Mouse (Mus musculus) megakaryocyte, embryonic 14.5 days (primary cell): ENCODE results near the gene Cd300ld. TPM values are rescaled to one million over a fixed set of nuclear protein-coding genes. Genes with fewer than 3 reads are reported as not detected.

ENCODE experiments used
- H3K27me3 ChIP-seq: replicated peaks from 2 replicates; pipeline ENCODE3; 2012; ENCODE audit warnings: inconsistent platforms
- H3K36me3 ChIP-seq: replicated peaks from 2 replicates; pipeline ENCODE3; 2012; ENCODE audit warnings: low read length, inconsistent platforms, mixed read lengths
- H3K4me1 ChIP-seq: 2 replicates; pipeline ENCODE4 v1.6.1; 2012; ENCODE audit warnings: inconsistent platforms
- H3K4me3 ChIP-seq: replicated peaks from 2 replicates; pipeline ENCODE3; 2012; ENCODE audit warnings: moderate library complexity, mild to moderate bottlenecking, inconsistent platforms
- H3K9me3 ChIP-seq: 2 replicates; pipeline ENCODE4 v1.6.1; 2012; ENCODE audit warnings: inconsistent platforms
- FLI1 ChIP-seq: IDR thresholded peaks from 2 replicates; pipeline ENCODE4 v1.6.1; 2012; ENCODE audit warnings: low read length, inconsistent platforms, mixed read lengths
- GATA1 ChIP-seq: IDR thresholded peaks from 3 replicates; pipeline ENCODE4 v1.6.1; 2012; ENCODE audit warnings: mixed read lengths, low read length, inconsistent platforms, borderline replicate concordance
- polyA plus RNA-seq: library from polyadenylated mRNA; stranded (reverse); fragments of >175 nt; gene quantifications from 2 replicates; pipeline ENCODE4 v1.2.3, GENCODE M21; 2012; ENCODE audit warnings: low replicate concordance; ENCODE audit not compliant: insufficient read depth

The Cd300ld gene
- polyA plus RNA-seq, 1 experiment: not detected

- Histone ChIP-seq H3K36me3 (no peaks in the 10 kb centered on the region), H3K27me3 (peaks cover 25% of the 10 kb centered on the region), H3K9me3 (no peaks in the 10 kb centered on the region), H3K4me1 (peaks cover 66% of the 10 kb centered on the region), H3K4me3 (no peak overlapping the region)
- TF ChIP-seq GATA1 (no peak), FLI1 (no peak)
Measured at GRCm38 (mm10) chr11:114960369-114960768, 29.4 kb downstream of the Cd300ld start.

GRCm38 (mm10) chr11:114934144-114934543, 55.6 kb downstream of the Cd300ld start, which contains the start of gene Cd300lb:
Cd300lb (minus strand) TSS chr11:114934386.
- Histone ChIP-seq H3K36me3 (no peaks in the 10 kb centered on the region), H3K4me3 (peak within 1 kb of the TSS; percentile 88), H3K4me1 (peaks cover 63% of the 10 kb centered on the region), H3K27me3 (peaks cover 11% of the 10 kb centered on the region), H3K9me3 (peaks cover 3% of the 10 kb centered on the region)
- TF ChIP-seq FLI1 (no peak), GATA1 (no peak)

GRCm38 (mm10) chr11:114933591-114933990, 56.1 kb downstream of the Cd300ld start:
- Histone ChIP-seq H3K4me1 (peaks cover 68% of the 10 kb centered on the region), H3K27me3 (peaks cover 11% of the 10 kb centered on the region), H3K9me3 (peaks cover 3% of the 10 kb centered on the region), H3K36me3 (peaks cover 4% of the 10 kb centered on the region), H3K4me3 (peak overlapping the region; percentile 88)
- no peak for TF ChIP-seq GATA1
- no peak for TF ChIP-seq FLI1

Other genes with a start within 250 kb of the Cd300ld start
- gene Kif19a, start 224.5 kb downstream of the Cd300ld start, polyA plus RNA-seq: 2.7 and 4.2 TPM in 2 replicates
- gene Btbd17, start 194.0 kb downstream of the Cd300ld start, polyA plus RNA-seq: 0.04 TPM in 1 of 2 replicates, not detected in the other
- gene Gpr142, start 191.0 kb downstream of the Cd300ld start, polyA plus RNA-seq: not detected in 2 replicates
- 3.2 and 4.8 TPM in 2 replicates for gene Gprc5c, start 138.8 kb downstream of the Cd300ld start, polyA plus RNA-seq
- gene Cd300a, start 99.9 kb downstream of the Cd300ld start, polyA plus RNA-seq: 3.4 and 3.6 TPM in 2 replicates
- 1.3 TPM in 1 of 2 replicates, not detected in the other for gene Cd300lb, start 55.5 kb downstream of the Cd300ld start, polyA plus RNA-seq
- not detected in 2 replicates for gene Cd300c, start 20.8 kb downstream of the Cd300ld start, polyA plus RNA-seq
- 3.5 TPM in 1 of 2 replicates, not detected in the other for gene Cd300c2, start 12.0 kb upstream of the Cd300ld start, polyA plus RNA-seq
- not detected in 2 replicates for gene Cd300ld2, start 26.3 kb upstream of the Cd300ld start, polyA plus RNA-seq
- gene Cd300ld4, start 37.1 kb upstream of the Cd300ld start, polyA plus RNA-seq: not detected in 2 replicates
- not detected in 2 replicates for gene Cd300ld5, start 47.8 kb upstream of the Cd300ld start, polyA plus RNA-seq
- gene Cd300ld3, start 58.5 kb upstream of the Cd300ld start, polyA plus RNA-seq: 1.1 TPM in 1 of 2 replicates, not detected in the other
- not detected in 2 replicates for gene Cd300e, start 72.3 kb upstream of the Cd300ld start, polyA plus RNA-seq
- gene Rab37, start 101.5 kb upstream of the Cd300ld start, polyA plus RNA-seq: 8.4 and 19.8 TPM in 2 replicates
- 1.2 and 3.4 TPM in 2 replicates for gene Cd300lf, start 144.1 kb upstream of the Cd300ld start, polyA plus RNA-seq
- 123 and 223 TPM in 2 replicates for gene Slc9a3r1, start 173.4 kb upstream of the Cd300ld start, polyA plus RNA-seq
- 9.2 and 14.1 TPM in 2 replicates for gene Tmem104, start 197.6 kb upstream of the Cd300ld start, polyA plus RNA-seq
- gene Nat9, start 197.9 kb upstream of the Cd300ld start, polyA plus RNA-seq: 23.4 and 27.1 TPM in 2 replicates